Mouse (Mus musculus) v-Abl transformed pro-B cells (cell line): ENCODE results near the gene Kif20b.

ENCODE experiments used
- in situ Hi-C, 2 experiments: fragments of 400-800 bp; cut with MboI; formaldehyde crosslinking; loops; one replicate each; pipeline ENCODE4 v1.15.1; 2025; ENCODE audit not compliant: unreplicated experiment in 2 of 2

Kif20b gene

GRCm38 (mm10) chr19:34905424-34905823, 16.7 kb upstream of the Kif20b start:
- in situ Hi-C loops, result loop anchor here in 1 of 2 experiments (25.0 kb wide), 1 partner anchor 218 kb away; no protein-coding TSS in a partner anchor

GRCm38 (mm10) chr19:34906772-34907171, 15.4 kb upstream of the Kif20b start:
- in situ Hi-C loops, result loop anchor here in 1 of 2 experiments (25.0 kb wide), 1 partner anchor 219 kb away; no protein-coding TSS in a partner anchor

- in situ Hi-C loops, result loop anchor here in 1 of 2 experiments (25.0 kb wide), 1 partner anchor 225 kb away; no protein-coding TSS in a partner anchor
Observed at GRCm38 (mm10) chr19:34912366-34912765, 9.8 kb upstream of the Kif20b start.

- in situ Hi-C loops, result loop anchor here in 1 of 2 experiments (25.0 kb wide), 1 partner anchor 233 kb away; no protein-coding TSS in a partner anchor
Observed at GRCm38 (mm10) chr19:34920066-34920465, 2.1 kb upstream of the Kif20b start.

- in situ Hi-C loops, result loop anchor here in 1 of 2 experiments (25.0 kb wide), 1 partner anchor 233 kb away; no protein-coding TSS in a partner anchor
Observed at GRCm38 (mm10) chr19:34920531-34920930, 1.6 kb upstream of the Kif20b start.

- in situ Hi-C loops, result loop anchor here in 1 of 2 experiments (25.0 kb wide), 1 partner anchor 234 kb away; no protein-coding TSS in a partner anchor
Observed at GRCm38 (mm10) chr19:34921253-34921651, 909 bp upstream of the Kif20b start.

GRCm38 (mm10) chr19:34922603-34922963, 422 bp downstream of the Kif20b start:
- in situ Hi-C loops, result loop anchor here in 1 of 2 experiments (25.0 kb wide), 1 partner anchor 235 kb away; no protein-coding TSS in a partner anchor

- in situ Hi-C loops, result no loop called here
Observed at GRCm38 (mm10) chr19:34947206-34947605, 25.0 kb downstream of the Kif20b start.

- in situ Hi-C loops, result loop anchor here in 1 of 2 experiments (25.0 kb wide), 1 partner anchor 1883 kb away; the partner anchor contains the start of gene Tnks2
Observed at GRCm38 (mm10) chr19:34953842-34954541, 31.8 kb downstream of the Kif20b start.

GRCm38 (mm10) chr19:34959369-34959768, 37.2 kb downstream of the Kif20b start:
- in situ Hi-C loops, result loop anchor here in 1 of 2 experiments (25.0 kb wide), 1 partner anchor 1878 kb away; the partner anchor contains the start of gene Tnks2

- in situ Hi-C loops, result loop anchor here (10.0 to 25.0 kb wide), 3 partner anchors 320 to 1928 kb away; partner anchors contain the start of gene Fgfbp3 (in 1 of the 2)
Observed at GRCm38 (mm10) chr19:34984742-34985141, 62.6 kb downstream of the Kif20b start.

GRCm38 (mm10) chr19:34990443-34990842, 68.3 kb downstream of the Kif20b start:
- in situ Hi-C loops, result loop anchor here (5.0 to 25.0 kb wide), 4 partner anchors 134 to 1922 kb away; partner anchors contain the start of genes Rpp30 (in 2 of the 2) and Fgfbp3 (in 1 of the 2)

GRCm38 (mm10) chr19:34992969-34993527, 70.9 kb downstream of the Kif20b start:
- in situ Hi-C loops, result loop anchor here (5.0 to 25.0 kb wide), 4 partner anchors 132 to 1919 kb away; partner anchors contain the start of genes Rpp30 (in 2 of the 2) and Fgfbp3 (in 1 of the 2)

GRCm38 (mm10) chr19:35015058-35015457, 92.9 kb downstream of the Kif20b start:
- in situ Hi-C loops, result no loop called here

- in situ Hi-C loops, result no loop called here
Observed at GRCm38 (mm10) chr19:35017474-35018208, 95.5 kb downstream of the Kif20b start.

GRCm38 (mm10) chr19:35018209-35018581, 96.0 kb downstream of the Kif20b start:
- in situ Hi-C loops, result no loop called here
